Mouse (Mus musculus) ES-Bruce4 (cell line): ENCODE data around the gene Gdf5. TPM values are rescaled to one million over a fixed set of nuclear protein-coding genes. Genes with fewer than 3 reads are reported as not detected.

ENCODE experiments used
- H3K27ac ChIP-seq: 2 replicates; pipeline ENCODE4 v1.5.1; 2012; ENCODE audit warnings: low read length, inconsistent platforms; ENCODE audit not compliant: insufficient read depth
- H3K27me3 ChIP-seq: 2 replicates; pipeline ENCODE4 v1.6.1; 2012; ENCODE audit warnings: mild to moderate bottlenecking, low read length, inconsistent platforms; ENCODE audit not compliant: control insufficient read depth, poor library complexity, insufficient read depth, severe bottlenecking
- H3K36me3 ChIP-seq: 2 replicates; pipeline ENCODE4 v1.6.1; 2012; ENCODE audit warnings: inconsistent platforms, mild to moderate bottlenecking, low read length, moderate library complexity; ENCODE audit not compliant: control insufficient read depth, poor library complexity, insufficient read depth, severe bottlenecking
- H3K4me1 ChIP-seq: one replicate; pipeline ENCODE4 v1.8.1; 2011; ENCODE audit warnings: low read length; ENCODE audit not compliant: control insufficient read depth, insufficient read depth
- H3K4me3 ChIP-seq: 2 replicates; pipeline ENCODE4 v1.5.1; 2011; ENCODE audit warnings: low read depth, mild to moderate bottlenecking, low read length
- H3K9ac ChIP-seq: 2 replicates; pipeline ENCODE4 v1.6.1; 2012; ENCODE audit warnings: low read depth, mild to moderate bottlenecking, inconsistent platforms; ENCODE audit not compliant: poor library complexity, severe bottlenecking
- H3K9me3 ChIP-seq: replicated peaks from 2 replicates; pipeline ENCODE4 v1.6.1; 2012; ENCODE audit warnings: mild to moderate bottlenecking, low read length, inconsistent platforms; ENCODE audit not compliant: control insufficient read depth, poor library complexity, insufficient read depth, severe bottlenecking
- CTCF ChIP-seq: IDR thresholded peaks from one replicate; pipeline ENCODE4 v1.8.1; 2011; ENCODE audit warnings: low read depth, low read length
- EP300 ChIP-seq: IDR thresholded peaks from 2 replicates; pipeline ENCODE4 v1.6.1; 2011; ENCODE audit warnings: low read depth, low read length; ENCODE audit not compliant: insufficient read depth
- POLR2A ChIP-seq: IDR thresholded peaks from one replicate; pipeline ENCODE4 v1.8.1; 2011; ENCODE audit warnings: low read length; ENCODE audit not compliant: insufficient read depth
- polyA plus RNA-seq: library from polyadenylated mRNA; stranded (reverse); fragments of >200 nt; gene quantifications from 2 replicates; pipeline ENCODE4 v1.2.4, GENCODE M21; 2011; ENCODE audit warnings: low read depth; ENCODE audit not compliant: missing spikeins, insufficient read depth, insufficient read length

Gene Gdf5
- polyA plus RNA-seq, 1 experiment: not detected

- TF ChIP-seq CTCF: no peak
- TF ChIP-seq POLR2A: no peak
- TF ChIP-seq EP300: no peak
- H3K4me1 ChIP-seq: peaks cover 1% of the 10 kb centered on the region
These were observed 413 bp upstream of the Gdf5 start for GRCm38 (mm10) chr2:155945580-155945979.

DNA sequence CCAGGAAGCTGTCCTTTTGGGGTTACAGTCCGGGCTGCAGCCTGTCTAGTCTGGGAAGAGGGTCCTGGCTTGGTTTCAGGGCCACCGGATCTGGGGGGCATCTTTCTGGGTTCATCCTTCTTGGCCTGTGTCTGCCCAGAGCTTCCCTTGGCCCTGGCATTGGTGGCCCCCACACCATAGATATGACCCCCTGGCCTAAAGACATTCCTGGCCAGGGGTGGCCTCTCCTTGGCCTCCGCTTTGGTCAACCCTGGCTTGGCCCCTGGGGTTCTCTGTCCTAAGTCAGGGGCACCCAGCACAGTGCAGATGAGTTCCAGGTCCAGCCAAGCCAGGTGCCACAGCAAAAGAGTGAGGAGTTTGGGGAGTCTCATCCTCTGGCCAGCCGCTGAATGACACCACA, 482 bp downstream of the Gdf5 start:
- no peaks in the 10 kb centered on the region for H3K36me3 ChIP-seq
- no peaks in the 10 kb centered on the region for H3K27me3 ChIP-seq
- TF ChIP-seq CTCF (no peak), POLR2A (no peak), EP300 (no peak)
- no peak overlapping the region for H3K27ac ChIP-seq
- no peaks in the 10 kb centered on the region for H3K9me3 ChIP-seq
- peaks cover 5% of the 10 kb centered on the region for H3K4me1 ChIP-seq
- H3K9ac ChIP-seq: no peak overlapping the region
- H3K4me3 ChIP-seq: peak overlapping the region; percentile 11

More at GRCm38 (mm10) chr2:155945580-155945979, 413 bp upstream of the Gdf5 start:
- H3K9me3 ChIP-seq: no peaks in the 10 kb centered on the region
- no peaks in the 10 kb centered on the region for H3K27me3 ChIP-seq
- H3K4me3 ChIP-seq: no peak overlapping the region
- no peaks in the 10 kb centered on the region for H3K36me3 ChIP-seq
- H3K9ac ChIP-seq: no peak overlapping the region
- H3K27ac ChIP-seq: no peak overlapping the region

DNA sequence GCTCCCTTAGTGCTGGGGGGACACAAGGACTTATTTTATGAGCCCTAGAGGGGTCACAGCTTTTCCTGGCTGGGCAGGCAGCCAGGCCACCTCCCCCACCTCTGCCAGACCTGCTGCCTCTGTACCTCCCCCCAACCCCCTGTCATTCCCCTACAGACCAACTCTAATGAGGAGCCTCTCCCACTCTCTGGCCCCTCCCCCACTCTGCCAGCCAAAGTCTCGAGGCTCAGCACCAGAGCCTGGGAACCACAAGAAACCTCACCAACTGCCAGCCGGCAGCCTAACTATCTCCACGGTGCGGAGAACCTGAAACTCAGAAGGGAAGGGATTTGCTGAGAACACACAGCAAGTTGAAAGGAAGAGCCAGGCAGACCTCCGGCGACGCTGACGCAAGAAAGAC, 1.7 kb downstream of the Gdf5 start:
- no peaks in the 10 kb centered on the region for H3K27me3 ChIP-seq
- H3K9me3 ChIP-seq: no peaks in the 10 kb centered on the region
- H3K4me1 ChIP-seq: peaks cover 6% of the 10 kb centered on the region
- no peak for TF ChIP-seq POLR2A
- no peak for TF ChIP-seq EP300
- TF ChIP-seq CTCF: no peak
- H3K36me3 ChIP-seq: no peaks in the 10 kb centered on the region
- no peak overlapping the region for H3K9ac ChIP-seq
- no peak overlapping the region for H3K27ac ChIP-seq
- H3K4me3 ChIP-seq: no peak overlapping the region

- TF ChIP-seq EP300 (no peak), CTCF (no peak), POLR2A (no peak)
- Histone ChIP-seq H3K27me3 (no peaks in the 10 kb centered on the region), H3K4me3 (peak overlapping the region; percentile 44), H3K9ac (peak overlapping the region; percentile 36), H3K4me1 (peaks cover 6% of the 10 kb centered on the region), H3K9me3 (no peaks in the 10 kb centered on the region), H3K27ac (no peak overlapping the region), H3K36me3 (no peaks in the 10 kb centered on the region)
These were observed 3.3 kb downstream of the Gdf5 start for GRCm38 (mm10) chr2:155941697-155942442.

- H3K27me3 ChIP-seq: no peaks in the 10 kb centered on the region
- TF ChIP-seq EP300: no peak
- TF ChIP-seq POLR2A: no peak
- no peak for TF ChIP-seq CTCF
- no peaks in the 10 kb centered on the region for H3K36me3 ChIP-seq
- H3K4me1 ChIP-seq: peaks cover 6% of the 10 kb centered on the region
- peak within 1 kb of the TSS; percentile 3; the same call in 1 of the 2 replicates for H3K9ac ChIP-seq
- peak within 1 kb of the TSS; percentile 29 for H3K27ac ChIP-seq
- H3K9me3 ChIP-seq: no peaks in the 10 kb centered on the region
- H3K4me3 ChIP-seq: no peak within 1 kb of the TSS
These were observed 4.5 kb downstream of the Gdf5 start, which contains the start of gene Gm15557 for GRCm38 (mm10) chr2:155940681-155941080. Gm15557 (plus strand) TSS chr2:155940728.

GRCm38 (mm10) chr2:155939897-155940529, 5.2 kb downstream of the Gdf5 start:
- TF ChIP-seq EP300 (no peak), CTCF (no peak), POLR2A (no peak)
- peaks cover 6% of the 10 kb centered on the region for H3K4me1 ChIP-seq
- peak overlapping the region; percentile 29 for H3K27ac ChIP-seq
- H3K27me3 ChIP-seq: no peaks in the 10 kb centered on the region
- H3K36me3 ChIP-seq: no peaks in the 10 kb centered on the region
- no peak overlapping the region for H3K4me3 ChIP-seq
- peak overlapping the region; percentile 3; the same call in 1 of the 2 replicates for H3K9ac ChIP-seq
- no peaks in the 10 kb centered on the region for H3K9me3 ChIP-seq
